Mouse (Mus musculus) common myeloid progenitor, adult 5-6 weeks (primary cell): ENCODE results near the gene Fam83b. TPM values are rescaled to one million over a fixed set of nuclear protein-coding genes. Genes with fewer than 3 reads are reported as not detected.

ENCODE experiments used
- ATAC-seq: replicated peaks from 2 replicates; pipeline ENCODE4 v1.8.0; 2016; ENCODE audit warnings: low read depth, mild to moderate bottlenecking, moderate TSS enrichment, inconsistent platforms; ENCODE audit not compliant: poor library complexity, severe bottlenecking
- total RNA-seq: library from RNA; stranded (forward); fragments of 200-1000, 187-1606 nt; gene quantifications from 2 replicates; pipeline ENCODE4 v1.2.3, GENCODE M21; 2017

Fam83b gene
- total RNA-seq, 1 experiment from 2014 or later: not detected

- peak; percentile 54; the same call in 1 of the 2 replicates for ATAC-seq
These were observed 41.3 kb downstream of the Fam83b start for GRCm38 (mm10) chr9:76525592-76525991.

- no peak for ATAC-seq
These were observed 43.8 kb downstream of the Fam83b start for GRCm38 (mm10) chr9:76523075-76523474.

GRCm38 (mm10) chr9:76521640-76522039 lies 45.3 kb downstream of the Fam83b start:
- ATAC-seq: no peak

GRCm38 (mm10) chr9:76518665-76519064 lies 48.3 kb downstream of the Fam83b start:
- no peak for ATAC-seq

- peak; percentile 50; the same call in 1 of the 2 replicates for ATAC-seq
These were observed 61.3 kb downstream of the Fam83b start for GRCm38 (mm10) chr9:76505650-76506049.

- no peak for ATAC-seq
These were observed 77.2 kb downstream of the Fam83b start for GRCm38 (mm10) chr9:76489737-76490136.

GRCm38 (mm10) chr9:76480088-76480487 lies 86.8 kb downstream of the Fam83b start:
- peak; percentile 36; the same call in 1 of the 2 replicates for ATAC-seq

GRCm38 (mm10) chr9:76469500-76469899 lies 97.4 kb downstream of the Fam83b start:
- ATAC-seq: no peak

GRCm38 (mm10) chr9:76461547-76461946 lies 105.4 kb downstream of the Fam83b start:
- no peak for ATAC-seq

- no peak for ATAC-seq
These were observed 111.2 kb downstream of the Fam83b start for GRCm38 (mm10) chr9:76455703-76456102.

Other genes starting within 250 kb of the Fam83b start
- not detected in 2 replicates for gene Hcrtr2, start 243.3 kb downstream of the Fam83b start, total RNA-seq